Mouse (Mus musculus) embryonic facial prominence, embryonic 11.5 days (tissue): ENCODE measurements around the gene Brdt. TPM values are rescaled to one million over a fixed set of nuclear protein-coding genes. Genes with fewer than 3 reads are reported as not detected.

Experiments used
- ATAC-seq: fragments of 200-750 bp; cut with Nextera tagmentation; replicated peaks from 2 replicates; pipeline ENCODE4 v1.8.0; 2017; ENCODE audit warnings: low read depth; ENCODE audit not compliant: insufficient number of reproducible peaks, low FRiP score, low TSS enrichment
- DNase-seq: peaks from one replicate; pipeline ENCODE4 v3.0.0-alpha.2; 2015; ENCODE audit warnings: low spot score
- H3K27ac ChIP-seq: fragments of 300-500 bp; sonication (generic); replicated peaks from 2 replicates; pipeline ENCODE4 v1.5.1; 2014; ENCODE audit warnings: mild to moderate bottlenecking, low read depth, low read length, control low read depth
- H3K27me3 ChIP-seq: fragments of 300-500 bp; sonication (generic); 2 replicates; pipeline ENCODE4 v1.6.1; 2014; ENCODE audit warnings: mild to moderate bottlenecking, low read length, moderate library complexity, mixed read lengths; ENCODE audit not compliant: control insufficient read depth, insufficient read depth
- H3K36me3 ChIP-seq: fragments of 300-500 bp; sonication (generic); replicated peaks from 2 replicates; pipeline ENCODE4 v1.6.1; 2014; ENCODE audit warnings: low read depth, mild to moderate bottlenecking, low read length, moderate library complexity, mixed read lengths; ENCODE audit not compliant: control insufficient read depth, insufficient read depth
- H3K4me1 ChIP-seq: fragments of 300-500 bp; sonication (generic); 2 replicates; pipeline ENCODE4 v1.6.1; 2014; ENCODE audit warnings: low read length, mixed read lengths; ENCODE audit not compliant: control insufficient read depth, insufficient read depth
- H3K4me2 ChIP-seq: fragments of 300-500 bp; sonication (generic); 2 replicates; pipeline ENCODE4 v1.6.1; 2014; ENCODE audit warnings: low read depth, mild to moderate bottlenecking, control low read depth, low read length, moderate library complexity
- H3K4me3 ChIP-seq: fragments of 300-500 bp; sonication (generic); 2 replicates; pipeline ENCODE4 v1.5.1; 2014; ENCODE audit warnings: low read depth, low read length, control low read depth
- H3K9ac ChIP-seq: fragments of 300-500 bp; sonication (generic); replicated peaks from 2 replicates; pipeline ENCODE4 v1.6.1; 2014; ENCODE audit warnings: mild to moderate bottlenecking, control low read depth, low read length
- H3K9me3 ChIP-seq: fragments of 300-500 bp; sonication (generic); replicated peaks from 2 replicates; pipeline ENCODE4 v1.6.1; 2016; ENCODE audit warnings: mild to moderate bottlenecking, low read length, inconsistent platforms, mixed read lengths; ENCODE audit not compliant: control insufficient read depth
- WGBS: fragments of 180-500 bp; shearing (Covaris S2); extraction: QIAGEN DNeasy Blood & Tissue Kit; methylation state at CpG from one replicate; pipeline ENCODE4 v1.1.7; 2014; 5-methylcytosine and 5-hydroxymethylcytosine counted together
- polyA plus RNA-seq: library from polyadenylated mRNA; unstranded; fragments of >200 nt; fragmentation: Nextera tagmentation; extraction: Ambion mirVana; gene quantifications from 2 replicates; pipeline ENCODE4 v1.2.1, GENCODE M21; 2014

Brdt gene
- polyA plus RNA-seq, 1 experiment from 2014 or later = 3.2 TPM

- WGBS = 48% methylated on average over 11 of the region's 11 CpGs
Measured at GRCm38 (mm10) chr5:107303350-107303861, 27.6 kb upstream of the Brdt start.

GRCm38 (mm10) chr5:107304117-107304825 lies 26.7 kb upstream of the Brdt start:
- DNase-seq (no peak), ATAC-seq (no peak)
- H3K9ac ChIP-seq = no peak overlapping the region
- no peak overlapping the region for H3K27ac ChIP-seq
- no peaks in the 10 kb centered on the region for H3K36me3 ChIP-seq
- no peaks in the 10 kb centered on the region for H3K27me3 ChIP-seq
- no peak overlapping the region for H3K4me3 ChIP-seq
- H3K4me1 ChIP-seq = no peaks in the 10 kb centered on the region
- H3K4me2 ChIP-seq = no peak overlapping the region
- H3K9me3 ChIP-seq = no peaks in the 10 kb centered on the region
- 73% methylated on average over 13 of the region's 13 CpGs for WGBS

More at GRCm38 (mm10) chr5:107303350-107303861, 27.6 kb upstream of the Brdt start:
- no peak overlapping the region for H3K4me3 ChIP-seq
- H3K4me2 ChIP-seq = no peak overlapping the region
- H3K9ac ChIP-seq = no peak overlapping the region
- no peaks in the 10 kb centered on the region for H3K4me1 ChIP-seq
- H3K27me3 ChIP-seq = no peaks in the 10 kb centered on the region
- no peaks in the 10 kb centered on the region for H3K36me3 ChIP-seq
- no peak for ATAC-seq
- DNase-seq = no peak
- H3K9me3 ChIP-seq = no peaks in the 10 kb centered on the region
- H3K27ac ChIP-seq = no peak overlapping the region

GRCm38 (mm10) chr5:107307432-107307831 lies 23.5 kb upstream of the Brdt start:
- H3K4me2 ChIP-seq = no peak overlapping the region
- WGBS = 73% methylated on average over 4 of the region's 4 CpGs
- no peaks in the 10 kb centered on the region for H3K4me1 ChIP-seq
- no peak overlapping the region for H3K4me3 ChIP-seq
- H3K9me3 ChIP-seq = no peaks in the 10 kb centered on the region
- no peak overlapping the region for H3K27ac ChIP-seq
- no peaks in the 10 kb centered on the region for H3K36me3 ChIP-seq
- H3K9ac ChIP-seq = no peak overlapping the region
- ATAC-seq (no peak), DNase-seq (no peak)
- no peaks in the 10 kb centered on the region for H3K27me3 ChIP-seq

GRCm38 (mm10) chr5:107317141-107317540 lies 13.8 kb upstream of the Brdt start:
- H3K4me3 ChIP-seq = no peak overlapping the region
- WGBS = 91% methylated on average over 7 of the region's 7 CpGs
- H3K27ac ChIP-seq = no peak overlapping the region
- no peak overlapping the region for H3K4me2 ChIP-seq
- ATAC-seq = no peak
- H3K9ac ChIP-seq = no peak overlapping the region
- DNase-seq = no peak
- H3K27me3 ChIP-seq = no peaks in the 10 kb centered on the region
- no peaks in the 10 kb centered on the region for H3K9me3 ChIP-seq
- H3K4me1 ChIP-seq = no peaks in the 10 kb centered on the region
- H3K36me3 ChIP-seq = no peaks in the 10 kb centered on the region

GRCm38 (mm10) chr5:107320703-107321102 lies 10.3 kb upstream of the Brdt start:
- Histone ChIP-seq H3K9me3 (no peaks in the 10 kb centered on the region), H3K4me3 (no peak overlapping the region), H3K4me2 (no peak overlapping the region), H3K9ac (no peak overlapping the region), H3K27ac (no peak overlapping the region), H3K36me3 (no peaks in the 10 kb centered on the region), H3K4me1 (no peaks in the 10 kb centered on the region), H3K27me3 (no peaks in the 10 kb centered on the region)
- DNase-seq (peak; percentile 69), ATAC-seq (no peak)
- 3% methylated on average over 1 of the region's 1 CpGs for WGBS

GRCm38 (mm10) chr5:107340404-107340803 lies 9.4 kb downstream of the Brdt start:
- no peak for ATAC-seq
- H3K27ac ChIP-seq = no peak overlapping the region
- no peaks in the 10 kb centered on the region for H3K9me3 ChIP-seq
- DNase-seq = no peak
- no peak overlapping the region for H3K4me3 ChIP-seq
- no peak overlapping the region for H3K9ac ChIP-seq
- no peaks in the 10 kb centered on the region for H3K27me3 ChIP-seq
- H3K4me2 ChIP-seq = no peak overlapping the region
- no peaks in the 10 kb centered on the region for H3K36me3 ChIP-seq
- no peaks in the 10 kb centered on the region for H3K4me1 ChIP-seq
- WGBS = 59% methylated on average over 3 of the region's 3 CpGs

GRCm38 (mm10) chr5:107342891-107343290 lies 11.9 kb downstream of the Brdt start:
- Histone ChIP-seq H3K9ac (no peak overlapping the region), H3K9me3 (no peaks in the 10 kb centered on the region), H3K4me2 (no peak overlapping the region), H3K4me3 (no peak overlapping the region), H3K27me3 (no peaks in the 10 kb centered on the region), H3K27ac (no peak overlapping the region), H3K4me1 (no peaks in the 10 kb centered on the region), H3K36me3 (no peaks in the 10 kb centered on the region)
- WGBS = 83% methylated on average over 6 of the region's 6 CpGs
- no peak for DNase-seq
- no peak for ATAC-seq

- DNase-seq (peak; percentile 67), ATAC-seq (no peak)
- Histone ChIP-seq H3K9ac (no peak overlapping the region), H3K27ac (no peak overlapping the region), H3K9me3 (no peaks in the 10 kb centered on the region), H3K36me3 (no peaks in the 10 kb centered on the region), H3K4me1 (no peaks in the 10 kb centered on the region), H3K27me3 (no peaks in the 10 kb centered on the region), H3K4me2 (no peak overlapping the region), H3K4me3 (no peak overlapping the region)
- whole genome bisulfite sequencing = 25% methylated on average over 1 of the region's 1 CpGs
Measured at GRCm38 (mm10) chr5:107346214-107346613, 15.3 kb downstream of the Brdt start.
